Mouse (Mus musculus): ENCODE data around the gene Camta1.

Gene Camta1

GRCm38 (mm10) chr4:151861806-151862739 lies at the start of gene Camta1:
Gene Camta1, minus strand, starts transcription at chr4:151861876.
- DNase-seq, result peak; percentile 100

GRCm38 (mm10) chr4:151908809-151909208 lies 47.1 kb upstream of the Camta1 start:
- DNase-seq, result no peak

DNA sequence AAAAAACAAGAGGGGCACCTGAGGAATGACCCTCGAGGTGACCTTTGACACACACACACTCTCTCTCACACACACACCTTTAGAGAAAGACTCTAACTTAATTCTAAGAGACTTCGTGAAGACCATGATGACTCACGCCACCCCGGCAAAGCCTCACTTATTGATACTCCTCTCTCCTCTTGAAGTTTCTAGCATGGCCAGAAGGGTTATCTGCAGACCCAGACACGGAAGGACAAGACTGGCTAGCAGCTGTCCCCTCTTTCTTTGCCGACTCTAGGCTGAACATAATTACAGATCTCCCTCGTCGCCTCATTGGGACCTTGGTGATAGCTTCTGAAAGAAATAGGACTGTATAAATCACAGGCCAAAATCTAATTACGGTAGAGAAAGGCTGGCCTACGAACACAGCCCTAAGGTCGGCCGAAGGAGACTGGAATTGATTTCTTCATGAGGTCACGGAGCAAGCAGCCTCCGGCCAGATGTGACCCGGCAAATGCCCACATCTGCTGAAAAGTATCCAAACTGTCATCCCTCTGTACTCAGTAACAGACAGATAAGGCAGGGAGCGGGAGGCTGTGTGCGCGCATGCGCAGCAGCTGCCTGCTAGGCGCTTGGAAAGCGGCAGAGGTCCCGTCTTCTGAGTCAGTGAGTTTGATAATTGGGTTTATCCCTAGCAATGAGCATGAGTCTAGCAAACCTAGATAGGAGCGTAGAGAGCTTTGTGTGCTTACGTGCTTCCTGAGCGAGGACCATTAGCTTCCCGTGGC lies 46.1 kb upstream of the Camta1 start:
- no peak for DNase-seq

GRCm38 (mm10) chr4:151905621-151906020 lies 43.9 kb upstream of the Camta1 start:
- DNase-seq, result no peak

GRCm38 (mm10) chr4:151904098-151904497 lies 42.4 kb upstream of the Camta1 start:
- DNase-seq, result peak; percentile 69

DNA sequence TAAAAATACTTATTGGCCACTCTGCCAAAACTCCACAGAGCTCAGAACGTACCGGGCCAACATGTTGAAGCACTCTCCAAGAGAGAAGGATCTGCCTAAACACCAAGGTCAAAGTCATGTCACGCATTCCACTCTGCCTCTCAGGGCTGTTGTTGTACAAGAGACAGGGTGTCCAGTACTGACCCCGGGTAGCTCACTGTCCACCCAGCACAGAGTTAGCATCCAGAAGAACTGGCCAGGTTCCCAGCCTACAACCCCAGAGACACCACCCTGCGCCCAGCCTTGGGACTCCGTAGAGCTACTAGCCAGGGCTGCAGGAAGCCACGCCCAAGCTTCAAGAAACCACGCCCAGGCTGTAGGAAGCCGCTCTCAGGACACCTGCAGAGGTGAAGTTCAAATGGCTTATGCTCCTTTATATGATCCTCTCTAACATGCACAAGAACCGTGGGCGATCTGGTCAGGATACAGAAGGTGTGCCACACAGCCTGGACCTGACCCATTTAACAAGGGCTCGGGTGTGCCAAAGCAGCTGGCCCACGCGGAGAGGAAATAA lies 41.1 kb upstream of the Camta1 start:
- DNase-seq, result peak; percentile 58

GRCm38 (mm10) chr4:151902046-151902688 lies 40.5 kb upstream of the Camta1 start:
- no peak for DNase-seq

DNA sequence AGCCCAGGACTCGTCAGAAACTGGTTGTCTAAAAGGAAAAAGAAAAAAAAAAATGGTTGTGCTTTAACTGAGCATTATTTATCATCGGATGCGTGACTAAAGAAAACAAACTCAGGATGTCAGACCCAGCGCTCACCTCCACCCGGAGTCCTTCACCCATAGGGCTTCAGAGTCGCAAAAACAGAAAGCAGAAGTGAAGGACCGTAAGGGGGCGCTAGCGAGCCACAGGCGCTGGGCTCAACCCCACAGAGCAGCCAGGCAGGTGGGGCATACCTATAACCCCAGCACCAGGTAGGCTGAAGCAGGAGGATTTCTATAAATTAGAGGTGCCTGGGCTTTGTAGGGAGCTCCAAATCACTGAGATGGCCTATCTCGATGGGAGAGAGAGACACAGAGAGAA lies 39.7 kb upstream of the Camta1 start:
- peak; percentile 41 for DNase-seq

DNA sequence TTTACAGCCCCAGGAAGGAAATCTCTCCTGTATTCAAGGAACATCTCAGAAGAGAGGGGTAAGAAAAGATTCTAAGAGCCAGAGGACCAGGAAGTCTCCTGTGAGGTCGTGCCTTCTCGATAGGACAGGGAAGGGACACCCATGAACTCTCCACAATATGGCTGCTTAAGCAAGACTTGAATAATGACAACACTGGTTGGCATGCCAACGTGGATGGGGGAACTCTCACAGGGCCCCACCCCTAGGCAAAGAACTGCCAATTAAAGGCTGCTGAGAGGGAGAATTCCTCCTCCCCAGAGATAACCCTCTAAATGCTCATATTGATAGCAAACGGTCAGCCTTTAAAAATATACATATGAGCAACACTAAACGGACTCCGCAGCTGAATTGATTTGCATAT lies 39.1 kb upstream of the Camta1 start:
- DNase-seq, result no peak

DNA sequence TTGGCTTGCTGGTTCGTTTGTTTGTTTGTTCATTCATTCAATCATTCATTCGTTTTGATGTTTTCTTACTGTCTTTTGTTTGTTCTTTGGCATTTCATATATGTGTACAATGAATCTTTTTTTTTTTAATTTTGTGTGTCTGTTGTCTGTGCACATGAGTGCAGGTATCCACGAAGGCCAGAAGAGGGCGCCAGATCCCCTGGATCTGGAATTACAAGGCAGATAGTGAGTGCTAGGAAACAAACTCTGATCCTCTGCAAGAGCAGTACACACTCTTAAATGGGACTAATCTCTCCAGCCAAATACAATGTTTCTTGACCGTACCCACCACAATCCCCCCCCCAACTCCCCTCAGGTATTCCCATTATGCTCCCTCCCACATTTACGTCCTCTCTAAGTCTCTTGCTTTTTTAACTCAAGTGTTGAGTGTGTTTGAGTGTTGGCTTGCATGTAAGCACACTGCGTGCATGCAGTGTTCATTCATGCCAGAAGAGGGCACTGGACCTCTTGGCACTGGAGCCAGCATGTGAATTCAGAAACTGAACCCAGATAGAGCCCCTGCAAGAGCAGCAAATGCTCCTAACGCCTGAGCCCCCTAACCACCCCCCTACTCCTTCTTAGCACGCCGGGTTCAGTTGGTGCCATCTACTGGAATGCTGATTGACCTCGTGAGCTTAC lies 38.2 kb upstream of the Camta1 start:
- DNase-seq, result no peak

- DNase-seq, result no peak
These were observed 37.0 kb upstream of the Camta1 start for GRCm38 (mm10) chr4:151898600-151899245.

DNA sequence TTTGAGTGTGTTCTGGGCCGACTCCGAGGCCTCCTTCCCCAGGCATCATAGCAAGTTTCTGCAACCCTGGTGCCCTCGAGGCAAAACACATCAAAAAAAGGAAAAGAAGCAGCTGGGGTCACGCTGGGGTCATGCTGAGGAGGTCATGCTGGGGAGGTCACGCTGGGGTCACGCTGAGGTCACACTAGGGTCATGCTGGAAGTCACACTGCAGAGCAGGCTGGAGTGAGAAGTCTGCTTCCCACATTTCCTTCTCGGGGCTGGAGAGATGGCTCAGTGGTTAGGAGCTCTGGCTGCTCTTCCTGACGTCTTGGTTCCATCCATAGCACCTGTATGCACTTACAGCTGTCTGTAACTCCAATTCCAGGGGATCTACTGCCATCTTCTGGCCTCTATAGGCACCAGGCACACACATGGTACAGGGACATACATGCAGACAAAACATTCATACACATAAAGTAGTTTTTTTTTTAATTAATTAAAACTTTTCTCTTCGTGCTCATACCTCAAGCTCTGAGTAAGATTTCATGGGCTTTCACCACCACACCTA lies 35.5 kb upstream of the Camta1 start:
- DNase-seq, result no peak

DNA sequence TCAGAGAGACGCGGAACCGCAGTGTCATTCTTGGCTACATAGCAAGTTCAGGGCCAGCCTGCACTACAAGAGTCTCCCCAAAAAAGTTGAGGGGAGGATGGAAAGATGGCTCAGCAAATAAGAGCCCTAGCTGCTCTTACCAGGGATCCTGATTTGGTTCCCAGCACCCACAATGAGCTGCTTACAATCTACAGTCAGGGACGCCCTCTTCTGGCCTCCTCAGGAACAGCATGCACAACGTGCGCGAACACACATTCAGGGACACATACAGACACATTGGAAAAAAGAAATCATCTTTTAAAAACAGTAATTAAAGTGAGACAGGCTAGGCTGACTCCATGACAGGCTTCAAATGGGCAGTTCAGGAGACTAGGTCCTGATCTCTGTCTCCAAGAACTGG lies 33.9 kb upstream of the Camta1 start:
- DNase-seq, result no peak

DNA sequence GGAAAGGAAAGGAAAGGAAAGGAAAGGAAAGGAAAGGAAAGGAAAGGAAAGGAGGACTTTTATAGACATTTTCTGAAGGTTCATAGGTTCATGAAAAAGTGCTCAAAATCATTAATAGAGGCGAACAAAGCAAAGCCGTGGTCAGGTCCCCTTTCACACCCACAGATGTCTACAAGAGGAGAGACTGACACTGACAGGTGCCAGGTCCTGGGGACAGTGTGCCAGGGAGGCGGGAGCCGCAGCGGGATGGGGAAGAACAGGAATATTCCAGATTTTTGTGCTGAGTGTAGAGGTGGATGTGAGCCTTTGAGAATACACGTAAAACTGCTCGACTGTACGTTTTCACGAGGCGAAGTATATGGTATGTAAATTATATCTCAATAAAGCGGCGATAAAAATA lies 33.2 kb upstream of the Camta1 start:
- no peak for DNase-seq

DNA sequence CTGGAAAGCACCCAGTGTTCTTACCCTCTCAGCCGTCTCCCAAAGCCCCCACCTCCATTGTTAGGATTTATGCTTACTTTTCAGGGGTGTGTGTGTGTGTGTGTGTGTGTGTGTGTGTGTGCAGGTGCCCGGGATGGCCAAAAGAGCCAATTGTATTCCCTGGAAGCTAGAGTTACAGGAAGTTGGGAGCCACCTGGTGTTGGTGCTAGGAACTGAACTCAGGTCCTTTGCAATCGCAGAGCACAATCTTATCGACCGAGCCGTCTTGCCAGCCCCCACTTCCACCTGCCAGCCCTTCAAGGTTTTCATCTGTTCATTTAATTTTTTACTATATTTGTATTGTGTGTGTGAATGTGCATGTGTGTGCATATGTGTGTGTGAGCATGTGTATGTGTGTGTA lies 31.6 kb upstream of the Camta1 start:
- DNase-seq, result peak; percentile 28

DNA sequence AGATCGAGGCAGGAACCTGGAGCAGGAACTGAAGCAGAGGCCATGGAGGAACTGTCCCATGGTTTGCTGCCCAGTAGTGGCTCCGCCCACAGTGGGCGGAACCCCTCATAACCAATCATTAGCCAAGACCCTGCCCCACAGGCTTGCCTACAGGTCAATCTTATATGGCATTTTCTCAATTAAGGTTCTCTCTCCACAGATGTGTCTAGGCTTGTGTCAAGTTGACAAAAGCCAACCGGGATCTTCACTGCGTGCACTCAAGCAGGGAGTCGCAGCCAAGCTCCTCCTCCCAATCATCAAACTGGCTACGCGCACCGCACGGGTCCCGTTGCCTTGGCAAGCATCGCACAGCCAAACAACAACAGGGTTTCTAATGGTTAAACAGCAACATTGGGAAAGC lies 19.9 kb upstream of the Camta1 start:
- no peak for DNase-seq

DNA sequence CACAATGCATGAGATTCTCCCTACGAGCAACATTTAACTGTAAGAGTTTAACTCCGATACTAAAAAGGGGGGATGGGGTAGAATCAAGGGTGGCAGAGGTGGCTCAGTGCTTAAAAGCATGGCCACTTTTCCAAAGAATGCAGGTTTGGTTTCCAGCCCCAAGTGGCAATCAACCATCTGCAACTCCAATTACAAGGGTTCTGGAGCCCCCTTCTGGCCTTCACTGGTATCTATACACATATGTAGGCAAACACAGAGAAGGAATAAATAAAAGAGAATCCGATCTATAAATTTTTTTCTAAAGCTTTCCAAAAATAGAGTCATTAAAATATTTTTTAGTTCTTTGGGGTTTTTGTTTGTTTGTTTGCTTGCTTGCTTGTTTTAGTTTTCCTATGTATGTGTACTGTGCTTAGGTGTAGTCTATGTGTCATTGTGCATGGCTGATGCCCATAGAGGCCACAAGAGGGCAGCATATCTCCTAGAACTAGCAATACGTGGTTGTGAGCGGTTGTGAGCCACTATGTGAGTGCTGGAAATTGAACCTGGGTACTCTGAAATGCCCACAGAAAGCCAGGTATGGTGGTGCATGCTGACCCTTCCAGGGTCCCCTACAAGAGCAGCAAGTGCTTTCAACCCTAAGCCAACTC lies 18.5 kb upstream of the Camta1 start:
- DNase-seq, result no peak

DNA sequence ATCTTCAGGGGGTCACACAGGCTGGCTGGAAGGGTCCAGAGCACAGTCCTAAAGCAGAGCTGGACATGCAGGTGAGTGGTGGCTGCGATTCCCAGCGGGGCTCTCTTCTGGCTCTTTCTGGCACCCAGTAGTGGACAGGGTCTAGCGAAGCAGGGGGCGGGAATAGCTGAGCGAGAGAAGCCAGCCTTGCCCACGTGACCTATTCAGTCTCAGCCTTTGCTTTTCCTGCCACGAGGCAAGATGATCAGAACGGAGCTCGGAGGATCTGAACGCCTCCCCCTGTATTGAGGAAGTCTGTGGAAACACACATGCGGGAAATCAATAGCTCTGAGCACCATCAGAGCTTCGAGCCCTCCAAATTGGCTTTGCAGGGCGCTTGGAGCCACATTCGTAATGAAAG lies 14.7 kb upstream of the Camta1 start:
- DNase-seq, result no peak

GRCm38 (mm10) chr4:151863511-151863910 lies 1.8 kb upstream of the Camta1 start:
- DNase-seq, result no peak

- no peak for DNase-seq
These were observed 238 bp downstream of the Camta1 start for GRCm38 (mm10) chr4:151861471-151861805.
